Mouse (Mus musculus): ENCODE results near the gene Il12rb1. TPM values are rescaled to one million over a fixed set of nuclear protein-coding genes. Genes with fewer than 3 reads are reported as not detected.
A peak's percentile ranks its signal among the peaks of the same experiment; 100 is the strongest.

Gene Il12rb1
- polyA plus RNA-seq, 1 experiment from 2014 or later: not detected

- Histone ChIP-seq H3K9me3 (replicated peaks) (no peaks in the 10 kb centered on the region), H3K36me3 (no peaks in the 10 kb centered on the region), H3K4me1 (peaks cover 54% of the 10 kb centered on the region), H3K4me3 (peak overlapping the region; percentile 62), H3K27ac (peak overlapping the region; percentile 79), H3K27me3 (ENCODE audit: low read depth, poor library complexity, severe bottlenecking) (peaks cover 76% of the 10 kb centered on the region)
- 3% methylated on average over 54 of the region's 54 CpGs for WGBS
- no peak for DNase-seq (ENCODE audit: low spot score)
Measured at GRCm38 (mm10) chr8:70796403-70797080, 11.7 kb upstream of the Il12rb1 start.

GRCm38 (mm10) chr8:70797081-70798070, 10.9 kb upstream of the Il12rb1 start:
- Histone ChIP-seq H3K4me3 (peak overlapping the region; percentile 62), H3K27ac (peak overlapping the region; percentile 79), H3K36me3 (no peaks in the 10 kb centered on the region), H3K4me1 (peaks cover 46% of the 10 kb centered on the region), H3K9me3 (replicated peaks) (no peaks in the 10 kb centered on the region), H3K27me3 (ENCODE audit: low read depth, poor library complexity, severe bottlenecking) (peaks cover 84% of the 10 kb centered on the region)
- WGBS: under 1% methylated on average over 57 of the region's 57 CpGs
- peak; percentile 92 for DNase-seq (ENCODE audit: low spot score)

- 18% methylated on average over 15 of the region's 15 CpGs for WGBS
- no peaks in the 10 kb centered on the region for H3K9me3 ChIP-seq (replicated peaks)
- H3K27ac ChIP-seq: 0 out of 2 replicates have a peak overlapping the region, but pooled peaks have one; percentile 79
- no peak for DNase-seq (ENCODE audit: low spot score)
- H3K4me3 ChIP-seq: peak overlapping the region; percentile 62
- no peaks in the 10 kb centered on the region for H3K36me3 ChIP-seq
- peaks cover 92% of the 10 kb centered on the region for H3K27me3 ChIP-seq (ENCODE audit: low read depth, poor library complexity, severe bottlenecking)
- H3K4me1 ChIP-seq: peaks cover 37% of the 10 kb centered on the region
Measured at GRCm38 (mm10) chr8:70798281-70798680, 10.0 kb upstream of the Il12rb1 start.

- Histone ChIP-seq H3K4me1 (peaks cover 44% of the 10 kb centered on the region), H3K27ac (no peak overlapping the region), H3K27me3 (ENCODE audit: low read depth, poor library complexity, severe bottlenecking) (peaks cover 93% of the 10 kb centered on the region), H3K36me3 (no peaks in the 10 kb centered on the region), H3K4me3 (0 out of 2 replicates have a peak overlapping the region, but pooled peaks have one; percentile 6), H3K9me3 (replicated peaks) (no peaks in the 10 kb centered on the region)
- no peak for DNase-seq (ENCODE audit: low spot score)
- WGBS: 59% methylated on average over 10 of the region's 10 CpGs
Measured at GRCm38 (mm10) chr8:70800648-70801047, 7.6 kb upstream of the Il12rb1 start.

- Histone ChIP-seq H3K9me3 (replicated peaks) (no peaks in the 10 kb centered on the region), H3K4me1 (peaks cover 40% of the 10 kb centered on the region), H3K36me3 (no peaks in the 10 kb centered on the region), H3K27me3 (ENCODE audit: low read depth, poor library complexity, severe bottlenecking) (peaks cover 93% of the 10 kb centered on the region), H3K4me3 (no peak overlapping the region), H3K27ac (no peak overlapping the region)
- 34% methylated on average over 15 of the region's 15 CpGs for WGBS
- DNase-seq (ENCODE audit: low spot score): no peak
Measured at GRCm38 (mm10) chr8:70801156-70801555, 7.1 kb upstream of the Il12rb1 start.

- peaks cover 34% of the 10 kb centered on the region for H3K4me1 ChIP-seq
- no peak for DNase-seq (ENCODE audit: low spot score)
- H3K9me3 ChIP-seq (replicated peaks): no peaks in the 10 kb centered on the region
- WGBS: 80% methylated on average over 1 of the region's 1 CpGs
- H3K27me3 ChIP-seq (ENCODE audit: low read depth, poor library complexity, severe bottlenecking): peaks cover 95% of the 10 kb centered on the region
- H3K4me3 ChIP-seq: no peak overlapping the region
- no peaks in the 10 kb centered on the region for H3K36me3 ChIP-seq
- H3K27ac ChIP-seq: no peak overlapping the region
Measured at GRCm38 (mm10) chr8:70801830-70802229, 6.4 kb upstream of the Il12rb1 start.

GRCm38 (mm10) chr8:70802786-70803510, 5.3 kb upstream of the Il12rb1 start:
- DNase-seq (ENCODE audit: low spot score): no peak
- Histone ChIP-seq H3K27ac (no peak overlapping the region), H3K27me3 (ENCODE audit: low read depth, poor library complexity, severe bottlenecking) (peaks cover 97% of the 10 kb centered on the region), H3K36me3 (no peaks in the 10 kb centered on the region), H3K4me3 (no peak overlapping the region), H3K9me3 (replicated peaks) (no peaks in the 10 kb centered on the region), H3K4me1 (peaks cover 27% of the 10 kb centered on the region)
- 66% methylated on average over 11 of the region's 11 CpGs for WGBS

- no peaks in the 10 kb centered on the region for H3K36me3 ChIP-seq
- peak; percentile 61 for DNase-seq (ENCODE audit: low spot score)
- H3K9me3 ChIP-seq (replicated peaks): no peaks in the 10 kb centered on the region
- peaks cover 23% of the 10 kb centered on the region for H3K4me1 ChIP-seq
- H3K27me3 ChIP-seq (ENCODE audit: low read depth, poor library complexity, severe bottlenecking): peaks cover 90% of the 10 kb centered on the region
- no peak overlapping the region for H3K27ac ChIP-seq
- WGBS: 2% methylated on average over 47 of the region's 47 CpGs
- H3K4me3 ChIP-seq: peak overlapping the region; percentile 63
Measured at GRCm38 (mm10) chr8:70803761-70804480, 4.3 kb upstream of the Il12rb1 start.

- H3K36me3 ChIP-seq: no peaks in the 10 kb centered on the region
- H3K9me3 ChIP-seq (replicated peaks): no peaks in the 10 kb centered on the region
- DNase-seq (ENCODE audit: low spot score): peak; percentile 90
- peaks cover 83% of the 10 kb centered on the region for H3K27me3 ChIP-seq (ENCODE audit: low read depth, poor library complexity, severe bottlenecking)
- under 1% methylated on average over 45 of the region's 45 CpGs for WGBS
- peak within 1 kb of the TSS; percentile 63 for H3K4me3 ChIP-seq
- peak within 1 kb of the TSS; percentile 40; the same call in 1 of the 2 replicates for H3K27ac ChIP-seq
- peaks cover 28% of the 10 kb centered on the region for H3K4me1 ChIP-seq
Measured at GRCm38 (mm10) chr8:70804481-70805206, 3.6 kb upstream of the Il12rb1 start, which contains the start of gene Mast3. Gene Mast3, minus strand, starts transcription at chr8:70805054.

- no peak overlapping the region for H3K27ac ChIP-seq
- DNase-seq (ENCODE audit: low spot score): no peak
- peaks cover 73% of the 10 kb centered on the region for H3K27me3 ChIP-seq (ENCODE audit: low read depth, poor library complexity, severe bottlenecking)
- H3K4me1 ChIP-seq: peaks cover 38% of the 10 kb centered on the region
- H3K4me3 ChIP-seq: no peak overlapping the region
- no peaks in the 10 kb centered on the region for H3K36me3 ChIP-seq
- 77% methylated on average over 4 of the region's 4 CpGs for WGBS
- no peaks in the 10 kb centered on the region for H3K9me3 ChIP-seq (replicated peaks)
Measured at GRCm38 (mm10) chr8:70806541-70806940, 1.7 kb upstream of the Il12rb1 start.

- no peaks in the 10 kb centered on the region for H3K9me3 ChIP-seq (replicated peaks)
- no peak for DNase-seq (ENCODE audit: low spot score)
- no peak overlapping the region for H3K27ac ChIP-seq
- no peak overlapping the region for H3K4me3 ChIP-seq
- H3K27me3 ChIP-seq (ENCODE audit: low read depth, poor library complexity, severe bottlenecking): peaks cover 66% of the 10 kb centered on the region
- peaks cover 38% of the 10 kb centered on the region for H3K4me1 ChIP-seq
- WGBS: 62% methylated on average over 1 of the region's 1 CpGs
- H3K36me3 ChIP-seq: no peaks in the 10 kb centered on the region
Measured at GRCm38 (mm10) chr8:70807304-70807703, 945 bp upstream of the Il12rb1 start.
